Mouse (Mus musculus): ENCODE results near the gene AW209491. TPM values are rescaled to one million over a fixed set of nuclear protein-coding genes. Genes with fewer than 3 reads are reported as not detected.

Gene AW209491
- polyA plus RNA-seq (2015; fragmentation: Nextera tagmentation; extraction: Ambion mirVana): 27.9 and 29.5 TPM in 2 replicates

GRCm38 (mm10) chr13:14629726-14630641 is at the start of gene AW209491:
Gene AW209491 (plus strand): TSS chr13:14630154.
- H3K4me2 ChIP-seq: peak within 1 kb of the TSS; percentile 80

GRCm38 (mm10) chr13:14580392-14580791 is 49.6 kb upstream of the AW209491 start:
- no peaks in the 10 kb centered on the region for H3K27me3 ChIP-seq
- no peak for ATAC-seq (ENCODE audit: insufficient number of reproducible peaks, insufficient read depth, low FRiP score, low TSS enrichment, low read depth)
- H3K4me2 ChIP-seq: no peak overlapping the region
- H3K9me3 ChIP-seq: no peaks in the 10 kb centered on the region
- H3K4me1 ChIP-seq: no peaks in the 10 kb centered on the region
- no peak overlapping the region for H3K9ac ChIP-seq
- no peak overlapping the region for H3K4me3 ChIP-seq
- no peak overlapping the region for H3K27ac ChIP-seq
- WGBS: 77% methylated on average over 3 of the region's 3 CpGs
- H3K36me3 ChIP-seq: no peaks in the 10 kb centered on the region

More at GRCm38 (mm10) chr13:14629726-14630641, at the start of gene AW209491:
- no peaks in the 10 kb centered on the region for H3K9me3 ChIP-seq
- no peaks in the 10 kb centered on the region for H3K27me3 ChIP-seq
- H3K27ac ChIP-seq: peak within 1 kb of the TSS; percentile 69
- ATAC-seq (ENCODE audit: insufficient number of reproducible peaks, insufficient read depth, low FRiP score, low TSS enrichment, low read depth): peak; percentile 92
- peaks cover 21% of the 10 kb centered on the region for H3K36me3 ChIP-seq
- peak within 1 kb of the TSS; percentile 85 for H3K9ac ChIP-seq
- peaks cover 13% of the 10 kb centered on the region for H3K4me1 ChIP-seq
- H3K4me3 ChIP-seq: peak within 1 kb of the TSS; percentile 70
- under 1% methylated on average over 29 of the region's 29 CpGs for whole genome bisulfite sequencing

- no peak for ATAC-seq (ENCODE audit: insufficient number of reproducible peaks, insufficient read depth, low FRiP score, low TSS enrichment, low read depth)
- Histone ChIP-seq H3K27ac (no peak overlapping the region), H3K4me3 (no peak overlapping the region), H3K27me3 (no peaks in the 10 kb centered on the region), H3K36me3 (no peaks in the 10 kb centered on the region), H3K4me1 (no peaks in the 10 kb centered on the region), H3K9ac (no peak overlapping the region), H3K9me3 (no peaks in the 10 kb centered on the region), H3K4me2 (no peak overlapping the region)
- 91% methylated on average over 2 of the region's 2 CpGs for WGBS
Measured at GRCm38 (mm10) chr13:14602744-14603143, 27.2 kb upstream of the AW209491 start.

- no peak for ATAC-seq (ENCODE audit: insufficient number of reproducible peaks, insufficient read depth, low FRiP score, low TSS enrichment, low read depth)
- H3K27me3 ChIP-seq: no peaks in the 10 kb centered on the region
- H3K4me2 ChIP-seq: no peak overlapping the region
- no peaks in the 10 kb centered on the region for H3K9me3 ChIP-seq
- H3K36me3 ChIP-seq: peaks cover 14% of the 10 kb centered on the region
- H3K4me1 ChIP-seq: peaks cover 5% of the 10 kb centered on the region
- H3K27ac ChIP-seq: no peak overlapping the region
- H3K4me3 ChIP-seq: no peak overlapping the region
- no peak overlapping the region for H3K9ac ChIP-seq
Measured at GRCm38 (mm10) chr13:14607616-14608015, 22.3 kb upstream of the AW209491 start.

- Histone ChIP-seq H3K4me1 (peaks cover 13% of the 10 kb centered on the region), H3K9ac (peak overlapping the region; percentile 94), H3K4me2 (peak overlapping the region; percentile 66), H3K27me3 (no peaks in the 10 kb centered on the region), H3K36me3 (peaks cover 22% of the 10 kb centered on the region), H3K4me3 (peak overlapping the region; percentile 97), H3K9me3 (no peaks in the 10 kb centered on the region), H3K27ac (no peak overlapping the region)
- WGBS: 7% methylated on average over 10 of the region's 10 CpGs
- ATAC-seq (ENCODE audit: insufficient number of reproducible peaks, insufficient read depth, low FRiP score, low TSS enrichment, low read depth): peak; percentile 46; the same call in 1 of the 2 replicates
Measured at GRCm38 (mm10) chr13:14612463-14612862, 17.5 kb upstream of the AW209491 start.

- H3K27ac ChIP-seq: peak within 1 kb of the TSS; percentile 52
- under 1% methylated on average over 42 of the region's 42 CpGs for WGBS
- H3K9ac ChIP-seq: peak within 1 kb of the TSS; percentile 94
- H3K27me3 ChIP-seq: no peaks in the 10 kb centered on the region
- H3K36me3 ChIP-seq: peaks cover 28% of the 10 kb centered on the region
- peak; percentile 98 for ATAC-seq (ENCODE audit: insufficient number of reproducible peaks, insufficient read depth, low FRiP score, low TSS enrichment, low read depth)
- peak within 1 kb of the TSS; percentile 66 for H3K4me2 ChIP-seq
- H3K9me3 ChIP-seq: no peaks in the 10 kb centered on the region
- H3K4me3 ChIP-seq: peak within 1 kb of the TSS; percentile 97
- peaks cover 13% of the 10 kb centered on the region for H3K4me1 ChIP-seq
Measured at GRCm38 (mm10) chr13:14612926-14613529, 16.9 kb upstream of the AW209491 start, which contains the start of the genes Mrpl32 and Psma2. Gene Mrpl32 (minus strand): TSS chr13:14613165. Gene Psma2 (plus strand): TSS chr13:14613240.

- Histone ChIP-seq H3K27ac (peak overlapping the region; percentile 52; the same call in 1 of the 2 replicates), H3K27me3 (no peaks in the 10 kb centered on the region), H3K36me3 (peaks cover 32% of the 10 kb centered on the region), H3K4me2 (peak overlapping the region; percentile 59), H3K4me1 (peaks cover 13% of the 10 kb centered on the region), H3K9me3 (no peaks in the 10 kb centered on the region), H3K4me3 (peak overlapping the region; percentile 97), H3K9ac (peak overlapping the region; percentile 94)
- ATAC-seq (ENCODE audit: insufficient number of reproducible peaks, insufficient read depth, low FRiP score, low TSS enrichment, low read depth): no peak
- under 1% methylated on average over 9 of the region's 9 CpGs for WGBS
Measured at GRCm38 (mm10) chr13:14613553-14613952, 16.4 kb upstream of the AW209491 start.

GRCm38 (mm10) chr13:14618724-14619123 is 11.2 kb upstream of the AW209491 start:
- H3K27me3 ChIP-seq: no peaks in the 10 kb centered on the region
- H3K9me3 ChIP-seq: no peaks in the 10 kb centered on the region
- 0 out of 2 replicates have a peak, but pooled peaks cover 8% of the 10 kb centered on the region for H3K4me1 ChIP-seq
- H3K4me3 ChIP-seq: no peak overlapping the region
- ATAC-seq (ENCODE audit: insufficient number of reproducible peaks, insufficient read depth, low FRiP score, low TSS enrichment, low read depth): no peak
- peaks cover 56% of the 10 kb centered on the region for H3K36me3 ChIP-seq
- no peak overlapping the region for H3K9ac ChIP-seq
- H3K27ac ChIP-seq: no peak overlapping the region
- H3K4me2 ChIP-seq: no peak overlapping the region
- 58% methylated on average over 2 of the region's 2 CpGs for WGBS

- no peaks in the 10 kb centered on the region for H3K9me3 ChIP-seq
- ATAC-seq (ENCODE audit: insufficient number of reproducible peaks, insufficient read depth, low FRiP score, low TSS enrichment, low read depth): no peak
- peaks cover 29% of the 10 kb centered on the region for H3K36me3 ChIP-seq
- H3K4me1 ChIP-seq: no peaks in the 10 kb centered on the region
- no peak overlapping the region for H3K9ac ChIP-seq
- no peaks in the 10 kb centered on the region for H3K27me3 ChIP-seq
- no peak overlapping the region for H3K27ac ChIP-seq
- 33% methylated on average over 1 of the region's 1 CpGs for WGBS
- no peak overlapping the region for H3K4me2 ChIP-seq
- H3K4me3 ChIP-seq: no peak overlapping the region
Measured at GRCm38 (mm10) chr13:14639998-14640397, 10.0 kb downstream of the AW209491 start.

- H3K4me3 ChIP-seq: no peak overlapping the region
- no peaks in the 10 kb centered on the region for H3K9me3 ChIP-seq
- H3K27me3 ChIP-seq: no peaks in the 10 kb centered on the region
- H3K27ac ChIP-seq: no peak overlapping the region
- H3K36me3 ChIP-seq: no peaks in the 10 kb centered on the region
- H3K4me2 ChIP-seq: no peak overlapping the region
- 30% methylated on average over 1 of the region's 1 CpGs for WGBS
- no peak for ATAC-seq (ENCODE audit: insufficient number of reproducible peaks, insufficient read depth, low FRiP score, low TSS enrichment, low read depth)
- H3K4me1 ChIP-seq: no peaks in the 10 kb centered on the region
- no peak overlapping the region for H3K9ac ChIP-seq
Measured at GRCm38 (mm10) chr13:14649301-14649700, 19.3 kb downstream of the AW209491 start.

- Histone ChIP-seq H3K27me3 (no peaks in the 10 kb centered on the region), H3K27ac (no peak overlapping the region), H3K4me3 (no peak overlapping the region), H3K4me1 (no peaks in the 10 kb centered on the region), H3K36me3 (no peaks in the 10 kb centered on the region), H3K9me3 (no peaks in the 10 kb centered on the region), H3K9ac (no peak overlapping the region), H3K4me2 (no peak overlapping the region)
- 82% methylated on average over 4 of the region's 4 CpGs for WGBS
- no peak for ATAC-seq (ENCODE audit: insufficient number of reproducible peaks, insufficient read depth, low FRiP score, low TSS enrichment, low read depth)
Measured at GRCm38 (mm10) chr13:14667107-14667506, 37.2 kb downstream of the AW209491 start.
